Mouse (Mus musculus) forebrain, embryonic 14.5 days (tissue): ENCODE measurements around the gene Iqgap1. TPM values are rescaled to one million over a fixed set of nuclear protein-coding genes. Genes with fewer than 3 reads are reported as not detected.

Experiments used
- ATAC-seq: fragments of 200-750 bp; cut with Nextera tagmentation; 2 replicates; pipeline ENCODE4 v1.8.0; 2017; ENCODE audit warnings: mild to moderate bottlenecking, moderate library complexity
- DNase-seq: peaks from one replicate; pipeline ENCODE4 v3.0.0-alpha.2; 2015; ENCODE audit warnings: low spot score
- H3K27ac ChIP-seq: fragments of 300-500 bp; sonication (generic); 2 replicates; pipeline ENCODE4 v1.5.1; 2014; ENCODE audit warnings: low read depth, mild to moderate bottlenecking, control low read depth, low read length, moderate library complexity
- H3K27me3 ChIP-seq: fragments of 300-500 bp; sonication (generic); replicated peaks from 2 replicates; pipeline ENCODE4 v1.6.1; 2014; ENCODE audit warnings: low read length, control low read depth, mixed read lengths; ENCODE audit not compliant: control insufficient read depth, insufficient read depth
- H3K36me3 ChIP-seq: fragments of 300-500 bp; sonication (generic); 2 replicates; pipeline ENCODE4 v1.6.1; 2014; ENCODE audit warnings: low read length, control low read depth; ENCODE audit not compliant: control insufficient read depth, insufficient read depth
- H3K4me1 ChIP-seq: fragments of 300-500 bp; sonication (generic); 2 replicates; pipeline ENCODE4 v1.6.1; 2014; ENCODE audit warnings: antibody characterized with exemption, low read length, control low read depth; ENCODE audit not compliant: control insufficient read depth, insufficient read depth
- H3K4me2 ChIP-seq: fragments of 300-500 bp; sonication (generic); 2 replicates; pipeline ENCODE4 v1.6.1; 2014; ENCODE audit warnings: mild to moderate bottlenecking, control low read depth, low read length
- H3K4me3 ChIP-seq: fragments of 300-500 bp; sonication (generic); 2 replicates; pipeline ENCODE4 v1.5.1; 2014; ENCODE audit warnings: low read depth, low read length, control low read depth
- H3K9ac ChIP-seq: fragments of 300-500 bp; sonication (generic); 2 replicates; pipeline ENCODE4 v1.6.1; 2014; ENCODE audit warnings: mild to moderate bottlenecking, low read length, control low read depth, moderate library complexity
- H3K9me3 ChIP-seq: fragments of 300-500 bp; sonication (generic); replicated peaks from 2 replicates; pipeline ENCODE4 v1.6.1; 2016; ENCODE audit warnings: low read length, control low read depth, mixed read lengths; ENCODE audit not compliant: control insufficient read depth
- WGBS: fragments of 180-500 bp; shearing (Covaris S2); extraction: QIAGEN DNeasy Blood & Tissue Kit; methylation state at CpG from one replicate; pipeline ENCODE4 v1.1.7; 2014; 5-methylcytosine and 5-hydroxymethylcytosine counted together
- polyA plus RNA-seq: library from polyadenylated mRNA; unstranded; fragments of >200 nt; fragmentation: Nextera tagmentation; extraction: Ambion mirVana; gene quantifications from 2 replicates; pipeline ENCODE4 v1.2.1, GENCODE M21; 2014

Iqgap1 gene
- polyA plus RNA-seq, 1 experiment from 2014 or later, result 16.5 TPM

DNA sequence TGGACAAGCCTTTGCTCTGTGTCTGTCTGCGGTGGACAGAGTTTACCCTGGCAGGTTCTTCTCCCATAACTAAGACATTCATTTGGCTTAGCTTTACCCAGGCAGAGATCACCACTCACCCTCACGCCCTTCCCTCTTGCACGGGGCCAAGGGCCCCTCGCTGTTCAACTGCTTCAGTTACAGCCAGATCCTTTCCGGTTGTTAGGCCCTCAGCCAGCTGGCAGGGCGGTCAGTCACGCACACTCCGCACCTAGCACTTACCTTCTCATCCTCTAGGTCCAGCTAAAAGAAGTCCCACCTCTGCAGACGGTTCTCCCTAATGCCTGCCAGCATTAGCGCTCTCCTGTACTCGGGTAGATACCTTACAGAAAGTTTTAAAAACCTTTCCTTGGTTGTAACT is 92.8 kb downstream of the Iqgap1 start:
- no peak for ATAC-seq
- WGBS, result 80% methylated on average over 11 of the region's 11 CpGs
- Histone ChIP-seq H3K36me3 (peaks cover 63% of the 10 kb centered on the region), H3K27ac (no peak overlapping the region), H3K9me3 (no peaks in the 10 kb centered on the region), H3K4me3 (no peak overlapping the region), H3K4me1 (no peaks in the 10 kb centered on the region), H3K9ac (no peak overlapping the region), H3K27me3 (no peaks in the 10 kb centered on the region), H3K4me2 (no peak overlapping the region)
- no peak for DNase-seq

DNA sequence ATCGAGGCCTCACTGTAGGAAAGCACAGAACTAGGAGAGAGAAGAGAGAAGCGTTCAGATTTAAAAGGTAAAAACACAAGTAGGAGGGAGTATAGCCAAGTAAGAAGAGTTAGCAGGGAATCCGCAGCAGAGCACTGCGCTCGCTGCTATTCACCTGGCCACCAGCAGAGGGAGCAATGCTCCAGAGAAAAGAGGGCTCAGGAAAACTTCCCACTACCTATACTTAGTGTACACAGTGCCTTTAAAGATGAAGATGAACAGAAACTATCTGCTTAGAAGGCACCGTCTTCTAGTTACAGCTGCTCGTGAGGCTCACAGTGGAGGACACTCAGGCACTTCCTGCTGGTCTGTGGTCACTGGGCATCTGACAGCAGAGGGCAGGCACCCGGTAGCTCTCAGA is 96.1 kb downstream of the Iqgap1 start:
- peaks cover 68% of the 10 kb centered on the region for H3K36me3 ChIP-seq
- 29% methylated on average over 8 of the region's 8 CpGs for WGBS

DNA sequence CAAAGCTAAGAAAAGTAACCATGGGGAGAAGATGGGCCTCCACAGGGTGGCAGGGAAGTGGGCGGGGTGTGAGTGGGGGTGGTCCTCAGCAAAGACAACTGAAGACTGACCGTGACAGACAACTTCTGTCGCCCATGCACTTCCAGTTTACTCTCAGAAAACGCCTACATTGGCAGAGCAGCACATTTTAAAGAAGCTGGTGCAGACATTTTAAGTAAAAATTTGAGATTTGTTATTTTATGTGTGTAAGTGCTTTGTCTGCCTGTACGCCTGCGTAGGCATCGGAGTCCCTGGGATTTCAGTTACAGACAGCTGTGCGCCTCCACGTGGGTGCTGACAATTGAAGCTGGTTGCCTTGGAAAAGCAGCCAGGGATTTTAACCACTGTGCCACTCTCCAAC is 104.7 kb downstream of the Iqgap1 start:
- H3K27ac ChIP-seq, result no peak overlapping the region
- ATAC-seq (no peak), DNase-seq (no peak)
- no peaks in the 10 kb centered on the region for H3K27me3 ChIP-seq
- WGBS, result 72% methylated on average over 9 of the region's 9 CpGs
- no peak overlapping the region for H3K9ac ChIP-seq
- no peaks in the 10 kb centered on the region for H3K9me3 ChIP-seq
- H3K4me1 ChIP-seq, result no peaks in the 10 kb centered on the region
- no peak overlapping the region for H3K4me3 ChIP-seq
- peaks cover 59% of the 10 kb centered on the region for H3K36me3 ChIP-seq
- H3K4me2 ChIP-seq, result no peak overlapping the region

More for the DNA sequence above, 96.1 kb downstream of the Iqgap1 start:
- ATAC-seq, result peak; percentile 34; the same call in 1 of the 2 replicates
- DNase-seq, result peak; percentile 79
- Histone ChIP-seq H3K4me2 (no peak overlapping the region), H3K9ac (no peak overlapping the region), H3K4me1 (no peaks in the 10 kb centered on the region), H3K4me3 (no peak overlapping the region), H3K27me3 (no peaks in the 10 kb centered on the region), H3K27ac (no peak overlapping the region), H3K9me3 (no peaks in the 10 kb centered on the region)

DNA sequence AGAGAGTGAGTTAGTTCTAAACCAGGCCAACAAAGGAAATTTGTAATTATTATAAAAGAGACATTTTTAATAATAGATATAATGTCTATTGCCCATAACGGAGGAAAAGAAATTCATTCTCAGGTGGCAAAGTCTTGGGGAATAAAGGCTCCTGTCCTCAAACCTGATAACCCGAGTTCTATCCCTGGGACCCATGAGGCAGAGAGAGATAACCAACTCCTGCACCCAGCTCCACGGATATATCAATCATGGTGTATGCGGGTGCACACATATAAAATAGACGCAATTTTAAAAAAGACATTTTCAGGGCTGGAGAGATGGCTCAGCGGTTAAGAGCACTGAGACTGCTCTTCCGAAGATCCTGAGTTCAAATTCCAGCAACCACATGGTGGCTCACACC is 106.2 kb downstream of the Iqgap1 start:
- no peak overlapping the region for H3K27ac ChIP-seq
- DNase-seq, result no peak
- WGBS, result 97% methylated on average over 7 of the region's 7 CpGs
- H3K4me2 ChIP-seq, result no peak overlapping the region
- H3K27me3 ChIP-seq, result no peaks in the 10 kb centered on the region
- H3K9me3 ChIP-seq, result no peaks in the 10 kb centered on the region
- H3K4me3 ChIP-seq, result no peak overlapping the region
- no peak for ATAC-seq
- no peak overlapping the region for H3K9ac ChIP-seq
- no peaks in the 10 kb centered on the region for H3K4me1 ChIP-seq
- H3K36me3 ChIP-seq, result peaks cover 57% of the 10 kb centered on the region

DNA sequence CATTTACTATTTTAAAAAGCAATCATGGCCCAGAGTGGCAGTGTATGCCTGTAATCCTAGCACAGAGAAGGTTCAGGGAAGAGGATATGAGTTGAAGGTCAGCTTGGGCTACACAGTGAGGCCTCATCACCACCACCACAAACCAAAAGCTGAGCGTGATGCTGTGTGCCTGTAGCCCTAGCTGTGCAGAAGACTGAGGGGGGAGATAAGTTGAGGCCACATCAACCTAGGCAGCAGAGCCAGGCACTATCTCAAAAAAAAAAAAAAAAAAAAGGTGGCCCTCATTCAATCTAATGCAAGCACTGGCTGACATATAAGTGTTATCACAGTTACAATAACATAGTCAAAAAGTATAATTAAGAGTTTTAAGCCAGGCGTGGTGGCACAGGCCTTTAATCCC is 106.7 kb downstream of the Iqgap1 start:
- peaks cover 56% of the 10 kb centered on the region for H3K36me3 ChIP-seq
- 91% methylated on average over 2 of the region's 2 CpGs for WGBS

DNA sequence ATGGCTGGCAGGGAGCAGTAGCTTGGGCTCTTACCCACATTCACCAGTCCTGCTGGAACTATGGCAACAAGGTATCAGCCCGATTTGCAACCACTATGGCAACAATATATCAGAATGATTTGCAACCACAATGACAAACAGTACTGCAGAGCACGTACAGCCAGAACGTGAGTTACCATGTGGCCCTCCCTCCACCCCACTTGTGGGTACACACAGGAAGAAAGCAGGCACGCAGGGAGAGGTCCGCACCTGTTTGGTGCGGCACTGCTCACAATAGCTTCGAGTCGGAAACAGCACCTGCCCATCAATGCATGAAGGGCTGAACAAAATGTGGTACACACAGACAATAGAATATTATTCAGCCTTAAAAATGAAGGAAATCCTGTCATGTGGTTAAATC is 107.3 kb downstream of the Iqgap1 start:
- H3K36me3 ChIP-seq, result peaks cover 53% of the 10 kb centered on the region
- WGBS, result 80% methylated on average over 8 of the region's 8 CpGs
- no peaks in the 10 kb centered on the region for H3K4me1 ChIP-seq
- no peak overlapping the region for H3K4me2 ChIP-seq
- ATAC-seq (no peak), DNase-seq (no peak)
- H3K9ac ChIP-seq, result no peak overlapping the region
- H3K4me3 ChIP-seq, result no peak overlapping the region
- H3K27ac ChIP-seq, result no peak overlapping the region
- no peaks in the 10 kb centered on the region for H3K9me3 ChIP-seq
- H3K27me3 ChIP-seq, result no peaks in the 10 kb centered on the region

More for the DNA sequence above, 106.7 kb downstream of the Iqgap1 start:
- no peaks in the 10 kb centered on the region for H3K4me1 ChIP-seq
- DNase-seq (no peak), ATAC-seq (no peak)
- no peak overlapping the region for H3K4me3 ChIP-seq
- no peak overlapping the region for H3K27ac ChIP-seq
- no peak overlapping the region for H3K9ac ChIP-seq
- no peaks in the 10 kb centered on the region for H3K27me3 ChIP-seq
- no peaks in the 10 kb centered on the region for H3K9me3 ChIP-seq
- no peak overlapping the region for H3K4me2 ChIP-seq

DNA sequence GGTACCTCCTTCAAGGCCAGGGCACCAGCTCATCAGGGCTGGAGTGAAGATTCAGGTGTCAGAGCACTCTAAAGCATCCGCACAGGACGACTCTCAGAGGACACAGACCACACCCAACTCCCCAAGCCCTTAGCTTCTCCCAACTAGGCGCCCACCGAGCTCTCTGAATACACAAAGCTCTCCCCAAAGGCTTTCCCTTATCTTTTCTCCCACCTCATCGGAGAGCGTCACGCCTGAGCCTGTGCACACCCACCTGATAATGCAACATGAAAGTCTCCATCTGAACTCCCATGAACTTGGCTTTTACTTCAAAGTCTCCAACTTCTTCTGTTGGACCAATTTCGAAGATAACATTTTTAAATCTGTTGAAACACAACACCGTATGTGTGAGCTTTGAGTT is 109.0 kb downstream of the Iqgap1 start:
- no peak for ATAC-seq
- no peak for DNase-seq
- Histone ChIP-seq H3K4me1 (no peaks in the 10 kb centered on the region), H3K27ac (no peak overlapping the region), H3K4me3 (no peak overlapping the region), H3K4me2 (no peak overlapping the region), H3K36me3 (peaks cover 39% of the 10 kb centered on the region), H3K27me3 (no peaks in the 10 kb centered on the region), H3K9ac (no peak overlapping the region), H3K9me3 (no peaks in the 10 kb centered on the region)
- 90% methylated on average over 9 of the region's 9 CpGs for WGBS

DNA sequence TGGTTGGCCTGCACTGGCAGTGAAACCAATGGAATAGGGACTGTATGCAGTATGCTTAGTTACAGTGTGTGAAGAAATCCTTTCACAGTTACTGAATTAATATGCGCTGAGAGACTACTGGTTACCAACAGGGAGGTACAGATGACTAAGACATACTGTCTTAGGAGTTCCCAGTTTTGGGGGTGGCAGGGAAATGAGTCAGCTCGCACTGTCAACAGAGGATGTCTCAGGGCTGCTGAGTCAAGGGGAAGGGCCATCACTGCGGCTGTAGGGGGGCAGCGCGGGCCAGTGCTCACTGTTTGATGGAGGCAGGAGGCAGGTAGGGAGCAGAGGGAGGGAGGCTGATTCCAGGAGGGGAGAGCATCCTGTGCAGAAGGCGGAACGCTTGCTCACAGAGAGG is 110.5 kb downstream of the Iqgap1 start:
- Histone ChIP-seq H3K27me3 (no peaks in the 10 kb centered on the region), H3K27ac (no peak overlapping the region), H3K4me1 (no peaks in the 10 kb centered on the region), H3K36me3 (peaks cover 38% of the 10 kb centered on the region; the same call in 1 of the 2 replicates), H3K9me3 (no peaks in the 10 kb centered on the region), H3K4me2 (no peak overlapping the region), H3K9ac (no peak overlapping the region), H3K4me3 (no peak overlapping the region)
- ATAC-seq, result no peak
- no peak for DNase-seq
- 92% methylated on average over 7 of the region's 7 CpGs for WGBS

DNA sequence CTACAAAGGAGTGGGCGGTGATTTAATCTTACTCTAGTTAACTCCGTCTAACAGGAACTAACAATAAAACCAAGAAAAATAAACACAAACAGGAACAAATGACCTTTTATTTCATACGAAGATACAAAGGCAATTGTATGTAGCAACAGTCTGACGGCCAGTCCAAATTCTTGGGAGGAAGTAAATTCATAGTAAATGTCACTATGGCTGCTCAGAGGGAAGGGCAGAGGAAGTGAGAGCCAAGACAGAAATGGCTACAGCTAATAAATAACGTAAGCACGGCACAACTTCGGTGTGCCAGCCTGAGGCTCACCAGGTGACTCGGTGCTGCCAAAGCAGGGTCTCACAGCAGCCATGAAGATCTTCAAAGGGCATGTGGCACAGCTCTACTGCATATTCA is 114.3 kb downstream of the Iqgap1 start:
- H3K4me2 ChIP-seq, result no peak overlapping the region
- no peak overlapping the region for H3K4me3 ChIP-seq
- 78% methylated on average over 8 of the region's 8 CpGs for WGBS
- no peak overlapping the region for H3K27ac ChIP-seq
- no peaks in the 10 kb centered on the region for H3K9me3 ChIP-seq
- ATAC-seq (no peak), DNase-seq (no peak)
- no peak overlapping the region for H3K9ac ChIP-seq
- H3K4me1 ChIP-seq, result no peaks in the 10 kb centered on the region
- no peaks in the 10 kb centered on the region for H3K27me3 ChIP-seq
- peaks cover 26% of the 10 kb centered on the region; the same call in 1 of the 2 replicates for H3K36me3 ChIP-seq
